Mouse (Mus musculus) hindlimb bud, embryonic 11.5 days (tissue): ENCODE results near the gene H2al1f.
"Not testable (repeated sequence)": the region's sequence is repeated elsewhere in the genome, so short reads cannot be mapped to it uniquely, and the experiment has no call there.

ENCODE experiments used
- DNase-seq: peaks from one replicate; pipeline ENCODE4 v3.0.0-alpha.2; 2012; ENCODE audit warnings: low read depth, low spot score; ENCODE audit errors: extremely low spot score

Gene H2al1f

DNA sequence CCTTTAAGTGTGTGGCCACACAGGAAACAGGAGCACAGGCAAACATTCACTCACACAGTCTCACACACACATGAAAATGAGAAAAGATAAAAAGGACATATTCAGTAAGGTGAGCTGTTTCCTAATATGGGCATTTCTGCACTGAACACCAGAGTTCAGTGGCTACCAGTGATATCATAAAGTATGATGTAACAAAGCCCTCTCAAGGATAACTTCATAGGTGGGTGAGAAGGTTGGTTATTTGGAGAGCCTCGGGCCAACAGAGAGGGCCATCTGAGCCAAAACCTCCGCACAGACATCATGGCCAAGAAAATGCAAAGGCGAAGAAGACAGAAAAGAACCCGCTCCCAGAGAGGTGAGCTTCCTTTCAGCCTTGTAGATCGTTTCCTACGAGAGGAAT, at the start of gene H2al1f:
Gene H2al1f, plus strand, starts transcription at position 301 of the 400 bp plus-strand sequence.
- DNase-seq: not testable (repeated sequence)

DNA sequence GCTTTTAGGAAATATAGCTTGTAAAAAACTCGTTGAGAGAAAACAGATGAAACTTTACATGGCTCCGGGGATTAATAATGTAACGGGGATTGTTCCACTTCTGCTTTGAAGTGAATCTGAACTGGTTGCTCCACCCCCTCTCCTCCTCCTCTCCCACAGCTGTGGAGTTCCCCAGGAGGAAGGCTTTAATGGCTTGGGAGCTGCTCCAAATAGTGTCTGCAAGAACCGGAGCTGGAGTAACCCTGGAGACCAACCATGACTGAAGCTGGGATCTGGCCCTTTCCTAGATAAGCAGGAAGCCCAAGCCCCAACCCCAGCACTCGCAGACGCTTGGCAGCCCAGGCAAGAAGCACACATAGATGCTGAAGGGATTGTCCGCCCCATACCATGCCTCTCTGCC, 47.2 kb upstream of the H2al1f start:
- no peak for DNase-seq

DNA sequence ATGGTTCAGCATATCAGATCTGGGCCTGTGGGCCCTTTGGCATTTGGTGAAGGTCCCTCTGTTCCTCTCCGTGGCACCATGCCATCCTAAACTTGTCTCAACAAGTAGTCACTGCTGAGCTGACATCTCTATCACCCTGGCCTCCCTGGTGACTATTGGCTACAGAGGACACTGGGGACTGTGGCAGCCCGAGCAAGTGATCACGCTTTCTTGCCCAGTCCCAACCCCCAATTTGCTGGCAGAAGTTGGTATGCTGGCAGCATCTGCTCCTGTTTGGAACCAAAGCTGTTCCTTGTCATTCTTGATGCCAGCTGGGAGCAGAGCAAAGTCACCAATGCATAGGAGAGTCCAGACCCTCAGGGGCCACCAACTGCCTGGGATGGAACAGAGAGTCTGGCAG, 45.9 kb upstream of the H2al1f start:
- DNase-seq: no peak

DNA sequence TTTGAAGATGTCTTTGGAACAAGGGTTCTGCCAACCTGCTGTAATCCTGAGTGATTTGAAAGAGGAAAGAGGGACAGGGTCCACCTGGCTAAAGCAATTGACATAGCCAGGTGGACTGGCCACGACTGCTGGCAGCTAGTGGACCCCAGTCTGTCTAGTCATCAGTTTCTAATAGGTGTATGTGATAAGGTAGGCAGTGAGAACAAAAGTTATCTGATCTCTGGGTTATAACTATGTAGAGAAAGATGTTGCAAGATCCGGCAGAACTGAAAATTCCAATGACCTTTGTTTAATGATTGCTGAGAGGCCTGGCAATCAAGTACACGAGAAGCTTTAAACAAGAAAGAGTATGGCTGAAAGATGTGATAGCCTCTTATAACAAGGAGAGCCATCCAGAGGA, 41.8 kb upstream of the H2al1f start:
- DNase-seq: no peak

DNA sequence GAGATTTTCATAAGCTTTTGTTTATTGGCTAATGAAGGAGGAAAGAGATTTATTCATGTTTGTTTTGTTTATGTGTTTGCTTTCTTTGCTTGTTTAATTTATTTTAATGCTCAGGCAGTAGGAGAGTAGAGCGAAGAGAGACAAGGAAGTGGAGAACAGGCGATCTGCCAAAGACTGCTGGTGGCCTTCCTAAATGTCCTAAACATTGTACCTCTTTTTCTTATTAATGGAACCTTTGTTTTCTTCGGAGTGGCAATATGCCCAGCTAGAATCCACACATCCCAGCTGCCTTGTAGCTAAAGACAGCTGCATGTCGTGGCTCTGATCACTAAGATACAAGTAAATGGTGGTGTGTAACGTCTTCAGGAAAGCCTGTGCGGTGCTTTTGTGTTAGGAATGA, 37.9 kb upstream of the H2al1f start:
- DNase-seq: no peak

DNA sequence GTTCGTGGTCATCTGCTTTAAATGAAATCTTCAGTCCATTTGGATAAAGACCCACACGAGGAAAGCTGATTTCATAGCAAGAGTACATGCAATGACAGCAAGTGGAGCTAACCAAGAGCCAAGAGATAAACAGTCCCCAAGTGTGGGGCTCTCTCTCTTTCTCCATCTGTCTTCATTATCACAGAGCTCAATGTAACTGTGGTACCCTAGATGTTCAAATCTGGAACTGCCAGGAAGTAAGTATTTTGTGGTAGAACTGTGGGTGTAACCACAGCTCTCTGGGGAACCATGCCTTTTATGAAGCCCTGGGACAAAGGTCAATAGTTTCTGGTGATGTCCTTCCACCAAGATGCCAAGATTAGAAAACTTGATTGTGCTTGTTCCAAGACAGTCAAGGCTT, 34.2 kb upstream of the H2al1f start:
- no peak for DNase-seq

DNA sequence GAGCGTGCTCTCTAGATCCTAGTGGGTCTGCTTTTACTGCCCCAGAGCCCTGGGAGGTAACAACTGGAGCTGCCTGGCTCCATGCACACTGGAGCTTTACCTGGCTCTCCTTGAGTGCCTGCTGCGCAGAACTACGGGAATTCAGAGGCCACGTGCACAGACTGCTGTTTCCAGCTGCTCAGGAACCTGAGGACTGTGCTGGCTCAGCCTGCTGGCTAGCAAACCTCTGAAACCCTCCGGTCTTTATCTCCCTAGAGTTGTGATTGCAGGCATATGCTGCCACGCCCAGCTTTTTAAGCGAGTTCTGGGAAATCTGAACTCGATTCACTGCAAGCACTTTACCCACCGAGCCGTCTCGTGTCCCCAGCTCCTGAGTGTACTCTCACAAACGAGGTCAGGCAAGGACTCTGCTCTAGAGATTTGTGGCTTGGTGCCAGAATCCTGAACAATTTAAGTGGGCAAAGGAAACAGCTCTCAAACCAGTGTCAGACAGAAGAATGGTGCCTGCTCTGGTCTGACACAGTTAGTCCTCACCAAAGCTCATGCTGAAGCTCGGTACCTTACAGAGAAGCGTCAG, 26.6 kb upstream of the H2al1f start:
- DNase-seq: no peak

DNA sequence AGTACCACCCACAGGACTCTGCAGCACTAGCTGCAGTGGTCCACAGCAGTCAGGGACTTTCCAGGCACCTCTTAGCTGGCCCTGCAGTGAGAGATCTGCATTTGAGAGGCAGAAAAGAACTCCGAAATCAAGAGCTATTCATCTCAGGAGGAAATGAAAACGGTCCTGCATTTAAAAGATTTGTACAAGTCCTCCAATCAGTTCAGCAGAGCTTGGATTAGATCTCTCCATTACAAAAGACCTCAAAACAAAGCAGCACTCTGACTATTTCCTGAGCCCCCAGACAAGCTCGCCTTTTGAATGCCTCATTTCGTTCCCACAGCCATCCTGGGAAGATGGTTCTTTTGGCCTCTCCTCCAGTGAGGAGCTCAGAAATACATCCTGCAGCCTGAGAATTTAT, 25.7 kb upstream of the H2al1f start:
- no peak for DNase-seq

DNA sequence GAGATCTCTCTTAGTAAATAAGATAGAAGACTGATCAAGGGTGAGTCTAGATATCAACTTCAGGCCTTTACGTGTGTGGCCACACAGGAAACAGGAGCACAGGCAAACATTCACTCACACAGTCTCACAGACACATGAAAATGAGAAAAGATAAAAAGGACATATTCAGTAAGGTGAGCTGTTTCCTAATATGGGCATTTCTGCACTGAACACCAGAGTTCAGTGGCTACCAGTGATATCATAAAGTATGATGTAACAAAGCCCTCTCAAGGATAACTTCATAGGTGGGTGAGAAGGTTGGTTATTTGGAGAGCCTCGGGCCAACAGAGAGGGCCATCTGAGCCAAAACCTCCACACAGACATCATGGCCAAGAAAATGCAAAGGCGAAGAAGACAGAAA, 16.0 kb upstream of the H2al1f start, which contains the start of gene H2al1a:
Gene H2al1a, plus strand, starts transcription at position 301 of the 400 bp plus-strand sequence.
- DNase-seq: not testable (repeated sequence)

DNA sequence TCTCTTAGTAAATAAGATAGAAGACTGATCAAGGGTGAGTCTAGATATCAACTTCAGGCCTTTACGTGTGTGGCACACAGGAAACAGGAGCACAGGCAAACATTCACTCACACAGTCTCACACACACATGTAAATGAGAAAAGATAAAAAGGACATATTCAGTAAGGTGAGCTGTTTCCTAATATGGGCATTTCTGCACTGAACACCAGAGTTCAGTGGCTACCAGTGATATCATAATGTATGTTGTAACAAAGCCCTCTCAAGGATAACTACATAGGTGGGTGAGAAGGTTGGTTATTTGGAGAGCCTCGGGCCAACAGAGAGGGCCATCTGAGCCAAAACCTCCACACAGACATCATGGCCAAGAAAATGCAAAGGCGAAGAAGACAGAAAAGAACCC, 12.8 kb upstream of the H2al1f start, which contains the start of gene H2al1b:
Gene H2al1b, plus strand, starts transcription at position 301 of the 400 bp plus-strand sequence.
- DNase-seq: not testable (repeated sequence)

DNA sequence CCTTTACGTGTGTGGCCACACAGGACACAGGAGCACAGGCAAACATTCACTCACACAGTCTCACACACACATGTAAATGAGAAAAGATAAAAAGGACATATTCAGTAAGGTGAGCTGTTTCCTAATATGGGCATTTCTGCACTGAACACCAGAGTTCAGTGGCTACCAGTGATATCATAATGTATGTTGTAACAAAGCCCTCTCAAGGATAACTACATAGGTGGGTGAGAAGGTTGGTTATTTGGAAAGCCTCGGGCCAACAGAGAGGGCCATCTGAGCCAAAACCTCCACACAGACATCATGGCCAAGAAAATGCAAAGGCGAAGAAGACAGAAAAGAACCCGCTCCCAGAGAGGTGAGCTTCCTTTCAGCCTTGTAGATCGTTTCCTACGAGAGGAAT, 9.6 kb upstream of the H2al1f start, which contains the start of gene H2al1c:
Gene H2al1c, plus strand, starts transcription at position 301 of the 400 bp plus-strand sequence.
- not testable (repeated sequence) for DNase-seq

DNA sequence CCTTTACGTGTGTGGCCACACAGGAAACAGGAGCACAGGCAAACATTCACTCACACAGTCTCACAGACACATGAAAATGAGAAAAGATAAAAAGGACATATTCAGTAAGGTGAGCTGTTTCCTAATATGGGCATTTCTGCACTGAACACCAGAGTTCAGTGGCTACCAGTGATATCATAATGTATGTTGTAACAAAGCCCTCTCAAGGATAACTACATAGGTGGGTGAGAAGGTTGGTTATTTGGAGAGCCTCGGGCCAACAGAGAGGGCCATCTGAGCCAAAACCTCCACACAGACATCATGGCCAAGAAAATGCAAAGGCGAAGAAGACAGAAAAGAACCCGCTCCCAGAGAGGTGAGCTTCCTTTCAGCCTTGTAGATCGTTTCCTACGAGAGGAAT, 6.4 kb upstream of the H2al1f start, which contains the start of gene H2al1d:
Gene H2al1d, plus strand, starts transcription at position 301 of the 400 bp plus-strand sequence.
- DNase-seq: not testable (repeated sequence)

DNA sequence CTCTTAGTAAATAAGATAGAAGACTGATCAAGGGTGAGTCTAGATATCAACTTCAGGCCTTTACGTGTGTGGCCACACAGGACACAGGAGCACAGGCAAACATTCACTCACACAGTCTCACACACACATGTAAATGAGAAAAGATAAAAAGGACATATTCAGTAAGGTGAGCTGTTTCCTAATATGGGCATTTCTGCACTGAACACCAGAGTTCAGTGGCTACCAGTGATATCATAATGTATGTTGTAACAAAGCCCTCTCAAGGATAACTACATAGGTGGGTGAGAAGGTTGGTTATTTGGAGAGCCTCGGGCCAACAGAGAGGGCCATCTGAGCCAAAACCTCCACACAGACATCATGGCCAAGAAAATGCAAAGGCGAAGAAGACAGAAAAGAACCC, 3.3 kb upstream of the H2al1f start, which contains the start of gene H2al1e:
Gene H2al1e, plus strand, starts transcription at position 301 of the 400 bp plus-strand sequence.
- not testable (repeated sequence) for DNase-seq

DNA sequence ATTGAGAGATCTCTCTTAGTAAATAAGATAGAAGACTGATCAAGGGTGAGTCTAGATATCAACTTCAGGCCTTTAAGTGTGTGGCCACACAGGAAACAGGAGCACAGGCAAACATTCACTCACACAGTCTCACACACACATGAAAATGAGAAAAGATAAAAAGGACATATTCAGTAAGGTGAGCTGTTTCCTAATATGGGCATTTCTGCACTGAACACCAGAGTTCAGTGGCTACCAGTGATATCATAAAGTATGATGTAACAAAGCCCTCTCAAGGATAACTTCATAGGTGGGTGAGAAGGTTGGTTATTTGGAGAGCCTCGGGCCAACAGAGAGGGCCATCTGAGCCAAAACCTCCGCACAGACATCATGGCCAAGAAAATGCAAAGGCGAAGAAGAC, 3.0 kb downstream of the H2al1f start, which contains the start of gene H2al1g:
Gene H2al1g, plus strand, starts transcription at position 301 of the 400 bp plus-strand sequence.
- not testable (repeated sequence) for DNase-seq

DNA sequence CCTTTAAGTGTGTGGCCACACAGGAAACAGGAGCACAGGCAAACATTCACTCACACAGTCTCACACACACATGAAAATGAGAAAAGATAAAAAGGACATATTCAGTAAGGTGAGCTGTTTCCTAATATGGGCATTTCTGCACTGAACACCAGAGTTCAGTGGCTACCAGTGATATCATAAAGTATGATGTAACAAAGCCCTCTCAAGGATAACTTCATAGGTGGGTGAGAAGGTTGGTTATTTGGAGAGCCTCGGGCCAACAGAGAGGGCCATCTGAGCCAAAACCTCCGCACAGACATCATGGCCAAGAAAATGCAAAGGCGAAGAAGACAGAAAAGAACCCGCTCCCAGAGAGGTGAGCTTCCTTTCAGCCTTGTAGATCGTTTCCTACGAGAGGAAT, 6.2 kb downstream of the H2al1f start, which contains the start of gene H2al1h:
Gene H2al1h, plus strand, starts transcription at position 301 of the 400 bp plus-strand sequence.
- not testable (repeated sequence) for DNase-seq

DNA sequence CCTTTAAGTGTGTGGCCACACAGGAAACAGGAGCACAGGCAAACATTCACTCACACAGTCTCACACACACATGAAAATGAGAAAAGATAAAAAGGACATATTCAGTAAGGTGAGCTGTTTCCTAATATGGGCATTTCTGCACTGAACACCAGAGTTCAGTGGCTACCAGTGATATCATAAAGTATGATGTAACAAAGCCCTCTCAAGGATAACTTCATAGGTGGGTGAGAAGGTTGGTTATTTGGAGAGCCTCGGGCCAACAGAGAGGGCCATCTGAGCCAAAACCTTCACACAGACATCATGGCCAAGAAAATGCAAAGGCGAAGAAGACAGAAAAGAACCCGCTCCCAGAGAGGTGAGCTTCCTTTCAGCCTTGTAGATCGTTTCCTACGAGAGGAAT, 9.4 kb downstream of the H2al1f start, which contains the start of gene H2al1i:
Gene H2al1i, plus strand, starts transcription at position 301 of the 400 bp plus-strand sequence.
- not testable (repeated sequence) for DNase-seq

DNA sequence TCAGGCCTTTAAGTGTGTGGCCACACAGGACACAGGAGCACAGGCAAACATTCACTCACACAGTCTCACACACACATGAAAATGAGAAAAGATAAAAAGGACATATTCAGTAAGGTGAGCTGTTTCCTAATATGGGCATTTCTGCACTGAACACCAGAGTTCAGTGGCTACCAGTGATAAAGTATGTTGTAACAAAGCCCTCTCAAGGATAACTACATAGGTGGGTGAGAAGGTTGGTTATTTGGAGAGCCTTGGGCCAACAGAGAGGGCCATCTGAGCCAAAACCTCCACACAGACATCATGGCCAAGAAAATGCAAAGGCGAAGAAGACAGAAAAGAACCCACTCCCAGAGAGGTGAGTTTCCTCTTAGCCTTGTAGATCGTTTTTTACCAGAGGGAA, 12.6 kb downstream of the H2al1f start, which contains the start of gene H2al1j:
Gene H2al1j, plus strand, starts transcription at position 301 of the 400 bp plus-strand sequence.
- DNase-seq: not testable (repeated sequence)

DNA sequence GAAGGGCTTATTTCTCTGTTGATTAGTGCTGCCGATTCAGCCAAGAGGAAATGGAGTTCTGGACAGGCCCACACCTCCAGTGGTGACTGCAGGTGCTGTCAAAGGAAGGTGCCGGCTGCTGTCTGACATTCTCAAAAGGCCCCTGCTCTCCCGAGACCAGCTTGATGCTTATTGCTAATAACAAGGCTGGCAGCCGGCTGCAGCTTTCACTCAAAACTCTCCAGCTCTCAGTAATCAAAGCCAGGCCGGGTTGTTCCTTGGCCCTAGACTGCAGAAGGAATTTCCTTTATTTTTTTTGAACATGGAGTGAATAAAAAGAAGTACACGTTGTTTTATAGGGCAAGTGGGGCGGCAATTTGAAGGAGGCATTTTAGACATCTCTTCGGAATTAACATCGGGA, 30.8 kb downstream of the H2al1f start:
- no peak for DNase-seq

DNA sequence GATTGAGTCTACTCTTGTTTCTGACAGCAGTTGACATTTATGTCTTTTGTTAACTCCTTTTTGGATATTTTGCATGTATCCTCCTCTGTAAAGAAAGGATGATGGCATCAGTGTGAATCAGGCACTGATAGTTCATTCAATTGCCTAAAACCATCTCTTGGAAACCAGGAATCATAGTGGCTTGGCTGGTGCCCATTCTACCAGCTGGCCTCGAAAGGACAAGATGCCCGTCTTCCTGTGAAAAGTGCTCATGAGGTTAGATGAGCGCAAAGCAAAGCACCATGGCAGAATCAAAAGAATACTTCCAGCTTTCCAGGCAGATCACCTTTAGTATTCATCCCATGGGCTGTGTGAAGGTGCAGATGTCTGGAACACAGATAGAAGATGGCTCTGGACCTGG, 31.8 kb downstream of the H2al1f start:
- DNase-seq: no peak

DNA sequence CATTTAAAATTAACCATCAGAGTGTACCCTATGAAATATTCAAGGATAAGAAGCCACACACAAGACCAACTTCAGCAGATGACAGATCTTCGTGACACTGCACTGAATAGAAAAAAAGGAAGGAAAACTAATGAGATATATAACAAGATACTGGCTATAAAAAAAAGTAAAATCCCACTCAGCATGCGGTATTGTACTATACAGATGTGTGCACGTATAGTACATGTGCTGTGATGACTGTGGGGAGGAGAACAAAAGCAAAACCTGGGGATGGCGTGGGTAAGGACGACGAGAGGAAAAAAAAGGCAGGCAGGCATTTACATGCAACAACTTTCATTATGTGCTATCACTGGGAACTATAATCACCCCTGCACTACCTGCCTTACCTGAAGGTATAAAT, 45.9 kb downstream of the H2al1f start:
- no peak for DNase-seq

DNA sequence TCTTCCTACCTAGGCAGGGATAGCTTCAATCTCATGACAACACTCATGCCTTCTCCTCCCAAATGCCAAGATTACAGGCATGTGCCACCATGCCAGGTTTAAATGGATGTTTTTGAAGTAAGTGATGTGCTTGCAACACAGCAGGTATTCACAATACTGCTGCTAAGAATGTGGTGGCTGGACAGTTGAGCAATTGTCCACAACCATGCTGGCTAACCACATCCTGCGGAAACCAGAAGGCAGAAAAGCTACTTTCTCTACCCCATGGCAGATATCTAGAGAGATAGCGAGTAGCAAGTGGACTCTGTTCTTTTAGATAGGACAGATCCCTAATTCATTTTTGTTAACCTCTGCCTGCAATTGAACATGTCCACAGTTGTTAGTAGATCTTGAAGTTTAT, 46.3 kb downstream of the H2al1f start:
- DNase-seq: no peak

DNA sequence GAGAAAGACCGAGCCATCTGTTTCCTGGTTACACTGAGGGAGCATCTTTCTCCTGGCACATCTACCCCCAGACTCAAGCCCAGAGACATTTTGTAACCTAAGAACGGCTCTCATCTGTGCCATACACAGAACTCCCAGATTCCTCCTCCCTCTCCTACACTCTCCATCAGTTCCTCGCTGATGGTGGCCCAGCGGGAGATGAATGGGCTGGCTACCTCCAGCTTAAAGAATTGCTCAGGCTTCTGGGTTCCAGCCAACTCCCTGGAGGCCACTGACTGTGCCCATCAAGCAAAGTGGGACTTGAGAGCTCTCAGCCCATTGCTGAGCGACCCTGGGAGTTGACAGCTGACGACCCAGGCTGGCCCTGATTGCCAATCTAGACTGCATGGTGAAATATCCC, 48.9 kb downstream of the H2al1f start:
- DNase-seq: no peak
